Mouse (Mus musculus) limb, embryonic 10.5 days (tissue): ENCODE measurements around the gene Tmem255a. TPM values are rescaled to one million over a fixed set of nuclear protein-coding genes. Genes with fewer than 3 reads are reported as not detected.
"Not testable (repeated sequence)": the region's sequence is repeated elsewhere in the genome, so short reads cannot be mapped to it uniquely, and the experiment has no call there.

ENCODE experiments used
- DNase-seq: peaks from one replicate; pipeline ENCODE4 v3.0.0-alpha.2; 2017; ENCODE audit warnings: low spot score
- H3K27ac ChIP-seq: fragments of 300-500 bp; sonication (generic); 2 replicates; pipeline ENCODE4 v1.5.1; 2016; ENCODE audit warnings: mild to moderate bottlenecking
- H3K27me3 ChIP-seq: fragments of 300-500 bp; sonication (generic); 2 replicates; pipeline ENCODE4 v1.6.1; 2016; ENCODE audit warnings: low read depth, mild to moderate bottlenecking; ENCODE audit not compliant: poor library complexity, severe bottlenecking
- H3K36me3 ChIP-seq: fragments of 300-500 bp; sonication (generic); 2 replicates; pipeline ENCODE4 v1.6.1; 2016; ENCODE audit warnings: mild to moderate bottlenecking, moderate library complexity
- H3K4me1 ChIP-seq: fragments of 300-500 bp; sonication (generic); 2 replicates; pipeline ENCODE4 v1.6.1; 2016
- H3K4me3 ChIP-seq: fragments of 300-500 bp; sonication (generic); 2 replicates; pipeline ENCODE4 v1.5.1; 2016; ENCODE audit warnings: mild to moderate bottlenecking, moderate library complexity
- H3K9me3 ChIP-seq: fragments of 300-500 bp; sonication (generic); replicated peaks from 2 replicates; pipeline ENCODE4 v1.6.1; 2016; ENCODE audit warnings: mild to moderate bottlenecking
- WGBS: fragments of 180-500 bp; shearing (Covaris S2); methylation state at CpG from one replicate; pipeline ENCODE4 v1.1.7; 2016; 5-methylcytosine and 5-hydroxymethylcytosine counted together
- polyA plus RNA-seq: library from polyadenylated mRNA; unstranded; fragments of >200 nt; fragmentation: Nextera tagmentation; extraction: Ambion mirVana; gene quantifications from 2 replicates; pipeline ENCODE4 v1.2.1, GENCODE M21; 2016

The Tmem255a gene
- polyA plus RNA-seq, 1 experiment from 2014 or later = 28.0 TPM

DNA sequence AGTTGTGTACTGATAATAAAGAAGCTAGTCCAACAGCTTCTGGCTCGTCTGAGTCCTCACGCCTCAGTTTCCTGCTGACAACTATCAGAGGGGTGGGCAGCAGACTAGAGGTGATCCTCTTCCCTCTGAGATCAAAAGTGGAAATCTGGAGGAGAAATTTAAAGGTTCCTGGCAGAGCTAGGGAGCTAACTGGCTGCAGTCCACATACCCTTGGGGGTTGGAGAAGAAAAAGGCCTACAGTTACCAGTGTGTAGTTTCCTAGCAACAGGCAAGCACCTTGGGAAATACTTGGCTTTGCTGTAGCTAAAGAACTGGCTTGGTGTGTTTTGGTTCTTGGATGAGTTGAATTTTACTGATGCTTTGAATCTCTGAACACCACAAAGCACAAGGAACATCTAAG, 50.4 kb downstream of the Tmem255a start:
- no peak overlapping the region for H3K4me3 ChIP-seq
- WGBS = 66% methylated on average over 2 of the region's 2 CpGs
- peaks cover 2% of the 10 kb centered on the region; the same call in 1 of the 2 replicates for H3K36me3 ChIP-seq
- no peaks in the 10 kb centered on the region for H3K9me3 ChIP-seq
- no peak for DNase-seq
- no peaks in the 10 kb centered on the region for H3K27me3 ChIP-seq
- no peak overlapping the region for H3K27ac ChIP-seq
- no peaks in the 10 kb centered on the region for H3K4me1 ChIP-seq

GRCm38 (mm10) chrX:38190458-38190764, 61.8 kb downstream of the Tmem255a start:
- H3K27ac ChIP-seq = peak overlapping the region; percentile 90

DNA sequence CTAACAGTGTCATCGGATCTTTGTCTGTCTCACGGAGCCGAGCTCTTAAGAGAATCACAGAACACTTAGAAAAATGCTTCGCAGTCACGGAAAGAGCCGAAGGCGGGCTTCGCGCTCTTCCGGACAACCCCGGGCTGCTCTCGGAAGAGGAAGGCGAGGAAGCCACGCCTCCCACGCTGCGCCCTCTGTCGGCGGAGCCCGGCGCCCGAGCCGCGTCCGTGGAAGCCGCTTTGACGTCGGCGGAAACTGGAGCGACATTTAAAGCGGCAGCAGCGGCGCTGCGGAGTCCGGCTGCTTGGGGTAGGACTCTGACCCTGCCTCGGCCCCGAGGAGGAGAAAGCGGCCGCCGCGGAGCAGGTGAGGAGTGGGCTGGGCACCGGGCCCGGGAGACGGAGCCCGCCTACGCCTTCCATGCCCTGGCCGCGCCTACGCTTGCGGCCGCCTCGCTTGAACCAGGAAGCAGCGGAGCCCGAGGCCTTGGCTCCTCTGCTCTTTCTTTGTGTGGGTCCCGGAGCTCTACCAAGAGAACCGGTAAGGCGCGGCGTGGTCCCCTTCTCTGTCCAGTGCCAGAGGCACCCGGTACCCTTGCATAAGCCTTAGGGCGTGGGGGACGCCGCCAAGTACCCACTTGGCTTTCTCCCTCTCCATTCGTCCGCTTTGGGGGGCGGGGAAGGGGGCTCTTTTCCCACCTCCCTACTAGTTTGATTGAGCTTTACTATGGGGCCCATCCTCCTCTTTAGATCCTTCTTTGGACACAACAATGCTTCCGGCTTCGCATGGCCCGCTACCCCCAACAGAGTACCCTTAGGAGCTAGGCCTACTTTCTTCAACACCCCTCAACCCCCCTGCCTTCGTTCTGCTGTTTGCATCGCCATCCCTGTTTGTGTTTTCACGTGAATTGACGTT, 62.4 kb downstream of the Tmem255a start, which contains the start of gene Zbtb33:
TSS of gene Zbtb33 (plus strand) at position 242 of the 906 bp plus-strand sequence.
- 0 out of 2 replicates have a peak, but pooled peaks cover 2% of the 10 kb centered on the region for H3K4me1 ChIP-seq
- no peaks in the 10 kb centered on the region for H3K9me3 ChIP-seq
- H3K36me3 ChIP-seq = peaks cover 22% of the 10 kb centered on the region
- WGBS = 14% methylated on average over 72 of the region's 72 CpGs
- no peaks in the 10 kb centered on the region; the same call in 1 of the 2 replicates for H3K27me3 ChIP-seq
- H3K4me3 ChIP-seq = peak within 1 kb of the TSS; percentile 68
- peak within 1 kb of the TSS; percentile 90 for H3K27ac ChIP-seq
- DNase-seq = peak; percentile 87

More at GRCm38 (mm10) chrX:38190458-38190764, 61.8 kb downstream of the Tmem255a start:
- peak; percentile 30 for DNase-seq
- H3K4me3 ChIP-seq = peak overlapping the region; percentile 68
- WGBS = 26% methylated on average over 3 of the region's 3 CpGs
- H3K4me1 ChIP-seq = 0 out of 2 replicates have a peak, but pooled peaks cover 2% of the 10 kb centered on the region
- no peaks in the 10 kb centered on the region; the same call in 1 of the 2 replicates for H3K27me3 ChIP-seq
- peaks cover 23% of the 10 kb centered on the region for H3K36me3 ChIP-seq
- no peaks in the 10 kb centered on the region for H3K9me3 ChIP-seq

DNA sequence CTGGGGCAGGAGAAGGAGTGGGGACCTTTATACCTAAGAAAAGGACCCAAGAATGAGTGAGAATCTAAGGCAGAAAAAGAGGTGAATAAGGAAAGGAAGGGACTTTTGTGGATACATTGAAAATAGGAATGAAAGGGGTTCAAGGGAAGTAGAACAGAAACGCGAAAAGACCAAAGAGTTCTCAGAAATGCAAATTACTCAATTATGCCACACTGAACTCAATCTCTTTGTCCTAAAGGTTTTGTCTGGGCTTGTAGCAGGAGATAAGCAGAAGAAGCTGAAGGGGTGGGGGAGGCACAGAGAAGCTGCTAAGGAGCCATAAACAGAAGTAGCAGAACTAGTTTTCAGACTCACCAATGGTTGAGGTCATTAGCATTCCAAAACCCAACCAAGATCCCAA, 66.7 kb downstream of the Tmem255a start:
- Histone ChIP-seq H3K4me3 (no peak overlapping the region), H3K27ac (no peak overlapping the region), H3K4me1 (no peaks in the 10 kb centered on the region), H3K27me3 (no peaks in the 10 kb centered on the region; the same call in 1 of the 2 replicates), H3K36me3 (no peaks in the 10 kb centered on the region), H3K9me3 (no peaks in the 10 kb centered on the region)
- no peak for DNase-seq
- WGBS = 51% methylated on average over 2 of the region's 2 CpGs

DNA sequence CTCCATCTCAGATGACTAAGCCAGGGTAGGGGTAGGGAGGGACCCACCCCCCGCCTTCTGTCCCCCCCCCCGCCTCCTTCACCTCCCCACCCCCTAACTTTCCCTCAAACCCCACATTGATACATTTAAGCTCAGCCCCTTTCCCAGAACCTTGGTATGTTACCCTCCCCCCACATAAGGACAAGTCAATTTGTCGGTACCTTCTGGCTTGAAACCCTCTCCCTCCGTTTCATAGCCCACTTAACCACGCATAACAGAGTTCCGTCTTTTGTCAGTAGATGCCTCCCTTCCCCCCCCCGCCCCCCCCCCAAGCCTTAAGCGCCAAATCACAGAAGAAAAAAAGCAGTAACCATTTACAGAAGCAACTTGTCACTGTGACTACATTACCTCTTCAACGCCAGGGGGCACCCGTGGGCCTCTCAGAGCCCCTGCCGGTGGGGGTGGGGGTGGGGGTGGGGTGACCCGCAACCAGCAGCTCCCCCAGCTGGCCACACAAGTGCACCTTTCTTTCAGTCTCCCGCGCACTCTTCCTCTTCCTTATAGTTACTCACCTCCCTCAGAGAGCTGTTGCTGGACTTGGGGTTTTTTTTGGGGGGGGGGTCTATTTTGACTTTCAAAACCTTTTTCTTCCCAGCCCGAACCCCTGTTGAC, 70.5 kb downstream of the Tmem255a start:
- Histone ChIP-seq H3K36me3 (no peaks in the 10 kb centered on the region), H3K4me1 (no peaks in the 10 kb centered on the region), H3K4me3 (peak overlapping the region; percentile 47), H3K27me3 (no peaks in the 10 kb centered on the region), H3K9me3 (peaks cover 2% of the 10 kb centered on the region), H3K27ac (no peak overlapping the region)
- 25% methylated on average over 11 of the region's 15 CpGs for WGBS
- peak; percentile 72 for DNase-seq

- Histone ChIP-seq H3K36me3 (no peaks in the 10 kb centered on the region), H3K27ac (peak overlapping the region; percentile 30; the same call in 1 of the 2 replicates), H3K9me3 (peaks cover 2% of the 10 kb centered on the region), H3K4me3 (peak overlapping the region; percentile 47), H3K27me3 (no peaks in the 10 kb centered on the region), H3K4me1 (no peaks in the 10 kb centered on the region)
- 19% methylated on average over 36 of the region's 38 CpGs for WGBS
- peak; percentile 55 for DNase-seq
These were observed 71.3 kb downstream of the Tmem255a start for GRCm38 (mm10) chrX:38180656-38181607.

DNA sequence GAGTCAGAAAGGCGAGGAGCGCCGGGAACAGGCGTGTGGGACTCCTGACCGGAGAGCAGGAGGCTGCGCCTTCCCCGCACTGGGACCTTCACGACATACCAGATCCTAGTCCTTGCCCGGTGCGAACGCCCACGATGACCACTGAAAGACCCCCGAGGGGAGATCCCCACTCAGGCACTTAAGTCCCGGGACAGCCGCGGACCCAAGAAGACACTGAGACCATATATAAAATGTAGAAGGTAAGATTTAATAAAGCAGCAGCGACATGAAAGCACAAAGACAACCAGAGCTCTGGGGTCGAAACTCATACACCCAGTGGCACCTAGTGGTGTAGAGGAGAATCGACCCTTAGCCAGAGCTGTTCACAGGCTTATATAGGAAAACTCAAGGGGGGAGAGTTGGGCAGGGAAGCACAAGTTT, 72.3 kb downstream of the Tmem255a start:
- peak; percentile 51 for DNase-seq
- peak overlapping the region; percentile 37 for H3K4me3 ChIP-seq
- H3K9me3 ChIP-seq, H3K27me3 ChIP-seq, H3K27ac ChIP-seq, H3K4me1 ChIP-seq, H3K36me3 ChIP-seq: not testable (repeated sequence)
- WGBS = 25% methylated on average over 19 of the region's 19 CpGs

GRCm38 (mm10) chrX:38166592-38166991, 85.6 kb downstream of the Tmem255a start:
- no peaks in the 10 kb centered on the region for H3K9me3 ChIP-seq
- no peak for DNase-seq
- no peaks in the 10 kb centered on the region for H3K36me3 ChIP-seq
- no peaks in the 10 kb centered on the region for H3K4me1 ChIP-seq
- no peak overlapping the region for H3K4me3 ChIP-seq
- 84% methylated on average over 4 of the region's 4 CpGs for WGBS
- no peak overlapping the region for H3K27ac ChIP-seq
- H3K27me3 ChIP-seq = no peaks in the 10 kb centered on the region

DNA sequence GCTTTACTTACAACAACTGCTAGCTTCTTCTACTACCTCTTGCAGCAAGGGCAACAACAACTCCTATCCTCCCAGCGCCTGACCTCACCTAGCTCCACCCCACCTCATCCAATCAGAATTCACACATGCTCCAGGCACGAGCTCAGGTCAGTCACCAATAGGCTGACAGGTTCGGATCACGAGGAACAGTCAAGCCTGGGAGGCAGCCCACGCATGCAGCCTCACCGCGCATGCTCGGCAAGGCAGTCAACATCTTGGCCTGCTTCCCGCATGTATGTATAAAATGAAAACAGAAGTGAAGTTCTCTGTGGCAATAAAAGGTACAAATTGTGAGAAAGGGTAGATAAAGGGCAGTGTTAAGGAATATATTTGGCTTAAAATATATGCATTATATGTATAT, 86.2 kb downstream of the Tmem255a start:
- no peaks in the 10 kb centered on the region for H3K27me3 ChIP-seq
- H3K27ac ChIP-seq = no peak overlapping the region
- H3K9me3 ChIP-seq = no peaks in the 10 kb centered on the region
- H3K4me3 ChIP-seq = no peak overlapping the region
- no peaks in the 10 kb centered on the region for H3K36me3 ChIP-seq
- WGBS = 84% methylated on average over 9 of the region's 9 CpGs
- no peaks in the 10 kb centered on the region for H3K4me1 ChIP-seq
- DNase-seq = no peak

- Histone ChIP-seq H3K27ac (no peak overlapping the region), H3K27me3 (no peaks in the 10 kb centered on the region), H3K9me3 (no peaks in the 10 kb centered on the region), H3K4me3 (no peak overlapping the region), H3K36me3 (no peaks in the 10 kb centered on the region), H3K4me1 (no peaks in the 10 kb centered on the region)
- 90% methylated on average over 3 of the region's 3 CpGs for WGBS
- no peak for DNase-seq
These were observed 86.9 kb downstream of the Tmem255a start for GRCm38 (mm10) chrX:38165315-38165714.

GRCm38 (mm10) chrX:38159097-38159496, 93.1 kb downstream of the Tmem255a start:
- H3K4me1 ChIP-seq = no peaks in the 10 kb centered on the region
- no peaks in the 10 kb centered on the region for H3K36me3 ChIP-seq
- no peak overlapping the region for H3K4me3 ChIP-seq
- no peak overlapping the region for H3K27ac ChIP-seq
- H3K27me3 ChIP-seq = no peaks in the 10 kb centered on the region
- H3K9me3 ChIP-seq = no peaks in the 10 kb centered on the region
- WGBS = 70% methylated on average over 1 of the region's 1 CpGs
- no peak for DNase-seq
